Mouse (Mus musculus): Measurements from ENCODE around the gene Mef2d. TPM values are rescaled to one million over a fixed set of nuclear protein-coding genes. Genes with fewer than 3 reads are reported as not detected.

Gene Mef2d
- total RNA-seq, 1 experiment, result 10.4 TPM

DNA sequence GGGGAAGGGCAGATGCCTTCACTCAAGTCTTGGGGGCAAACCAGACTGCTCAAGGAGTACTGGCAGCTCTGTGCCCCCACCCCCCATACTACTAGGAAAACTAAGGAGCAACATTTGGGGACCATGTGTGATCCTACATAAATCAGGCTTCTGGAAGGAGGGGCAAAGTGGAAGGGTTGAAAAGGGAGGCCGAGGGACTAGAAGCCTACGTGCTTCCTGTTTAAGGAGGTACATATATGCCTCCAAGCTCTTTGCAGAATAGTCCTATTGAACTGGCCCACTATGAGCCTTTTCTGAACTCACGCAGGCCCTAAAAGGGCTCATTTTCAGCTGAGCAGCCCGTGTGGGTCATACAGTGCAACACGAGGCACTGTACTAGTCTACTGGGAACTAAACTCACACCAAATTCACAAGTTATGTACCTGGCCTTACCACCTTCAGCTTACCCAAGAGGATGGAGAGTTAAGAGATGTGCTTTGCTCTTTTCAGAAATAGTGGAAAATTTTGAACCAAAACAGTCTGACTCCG lies 1.2 kb upstream of the Mef2d start:
- in situ Hi-C loops (cut with MboI; ENCODE audit: low sequenced_read_pairs in 2 of 2, unreplicated experiment in 2 of 2), result no loop called here
- Histone ChIP-seq H3K4me1 (ENCODE audit: control insufficient read depth in 2 of 2, insufficient read depth in 2 of 2, low read length in 2 of 2, poor library complexity in 1 of 2) (peaks cover 16 to 33% of the 10 kb centered on the region in 2 experiments), H3K9ac (ENCODE audit: insufficient read depth, low read depth, low read length, poor library complexity, severe bottlenecking) (no peak overlapping the region), H3K36me3 (ENCODE audit: control insufficient read depth, insufficient read depth, low read length, poor library complexity, severe bottlenecking) (no peaks in the 10 kb centered on the region), H3K27ac (ENCODE audit: insufficient read depth, low read depth, low read length, poor library complexity, severe bottlenecking) (no peak overlapping the region), H3K4me3 (ENCODE audit: insufficient read depth in 1 of 2, low read depth in 1 of 2, low read length in 2 of 2, poor library complexity in 1 of 2, severe bottlenecking in 1 of 2) (0 out of 4 replicates have a peak overlapping the region, but pooled peaks of 1 of the 2 experiments have one; percentile 74), H3K9me3 (ENCODE audit: control insufficient read depth, insufficient read depth, low read depth, low read length) (no peaks in the 10 kb centered on the region)
- DNase-seq (ENCODE audit: low read depth, low spot score), result no peak
- TF ChIP-seq ZNF384 (IDR thresholded peaks at IDR 0.05; ENCODE audit: low read depth, low read length) (no peak), ZC3H11A (IDR thresholded peaks at IDR 0.05; ENCODE audit: borderline replicate concordance, low read depth, low read length) (no peak), CHD2 (IDR thresholded peaks at IDR 0.05; ENCODE audit: low read depth, low read length) (no peak), MAFK (IDR thresholded peaks at IDR 0.05; ENCODE audit: insufficient read depth, low read depth, low read length) (no peak), HCFC1 (IDR thresholded peaks at IDR 0.05; ENCODE audit: borderline replicate concordance, insufficient read depth, low read length) (no peak)

DNA sequence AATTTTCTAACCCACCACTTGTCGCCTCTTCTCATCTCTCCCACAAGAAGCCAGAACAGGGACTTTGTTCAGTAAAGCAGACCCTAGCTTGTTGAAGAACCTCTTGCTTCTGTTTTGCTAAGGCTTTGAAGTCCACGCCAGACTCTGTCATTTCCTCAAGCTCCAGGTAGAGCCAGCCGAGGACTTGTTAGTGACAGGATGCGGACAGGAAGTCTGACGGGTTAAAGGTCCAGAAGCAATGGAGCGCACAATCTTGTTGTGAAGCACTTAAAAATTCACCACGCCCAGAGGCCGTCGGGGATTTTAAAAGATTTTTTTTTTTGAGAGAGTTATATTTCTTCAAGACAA lies 759 bp upstream of the Mef2d start:
- Histone ChIP-seq H3K9me3 (ENCODE audit: control insufficient read depth, insufficient read depth, low read depth, low read length) (no peaks in the 10 kb centered on the region), H3K4me3 (ENCODE audit: insufficient read depth in 1 of 2, low read depth in 1 of 2, low read length in 2 of 2, poor library complexity in 1 of 2, severe bottlenecking in 1 of 2) (peak overlapping the region; percentile 67 to 74; a peak in 3 of 4 replicates), H3K4me1 (ENCODE audit: control insufficient read depth in 2 of 2, insufficient read depth in 2 of 2, low read length in 2 of 2, poor library complexity in 1 of 2) (peaks cover 13 to 36% of the 10 kb centered on the region in 2 experiments), H3K27ac (ENCODE audit: insufficient read depth, low read depth, low read length, poor library complexity, severe bottlenecking) (no peak overlapping the region), H3K36me3 (ENCODE audit: control insufficient read depth, insufficient read depth, low read length, poor library complexity, severe bottlenecking) (no peaks in the 10 kb centered on the region), H3K9ac (ENCODE audit: insufficient read depth, low read depth, low read length, poor library complexity, severe bottlenecking) (peak overlapping the region; percentile 22; the same call in 1 of the 2 replicates)
- TF ChIP-seq HCFC1 (IDR thresholded peaks at IDR 0.05; ENCODE audit: borderline replicate concordance, insufficient read depth, low read length) (no peak), ZNF384 (IDR thresholded peaks at IDR 0.05; ENCODE audit: low read depth, low read length) (no peak), MAFK (IDR thresholded peaks at IDR 0.05; ENCODE audit: insufficient read depth, low read depth, low read length) (no peak), CHD2 (IDR thresholded peaks at IDR 0.05; ENCODE audit: low read depth, low read length) (no peak), ZC3H11A (IDR thresholded peaks at IDR 0.05; ENCODE audit: borderline replicate concordance, low read depth, low read length) (no peak)
- in situ Hi-C loops (cut with MboI; ENCODE audit: low sequenced_read_pairs in 2 of 2, unreplicated experiment in 2 of 2), result no loop called here
- DNase-seq (ENCODE audit: low read depth, low spot score), result no peak

DNA sequence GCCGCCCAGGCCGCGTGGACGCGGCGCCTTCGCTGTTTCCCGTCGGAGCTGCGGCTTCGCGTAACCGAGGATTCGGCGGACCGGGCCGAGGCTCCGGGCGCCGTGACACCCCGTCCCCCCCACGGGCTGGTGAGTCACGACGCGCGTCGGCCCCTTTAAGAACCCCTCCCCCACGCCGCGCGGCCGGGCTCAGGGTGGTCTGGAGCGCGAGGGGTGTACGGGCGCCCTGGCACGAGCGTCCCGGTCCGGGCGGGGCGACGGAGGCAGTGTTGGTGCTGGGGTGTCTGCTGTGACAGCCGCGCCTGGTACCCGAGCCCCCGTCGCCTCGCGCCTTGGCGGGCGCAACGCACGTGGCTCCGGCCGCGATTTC lies 359 bp downstream of the Mef2d start:
- in situ Hi-C loops (cut with MboI; ENCODE audit: low sequenced_read_pairs in 2 of 2, unreplicated experiment in 2 of 2), result no loop called here
- no peaks in the 10 kb centered on the region for H3K9me3 ChIP-seq (ENCODE audit: control insufficient read depth, insufficient read depth, low read depth, low read length)
- no peak for DNase-seq (ENCODE audit: low read depth, low spot score)
- TF ChIP-seq HCFC1 (IDR thresholded peaks at IDR 0.05; ENCODE audit: borderline replicate concordance, insufficient read depth, low read length) (no peak), ZNF384 (IDR thresholded peaks at IDR 0.05; ENCODE audit: low read depth, low read length) (no peak), ZC3H11A (IDR thresholded peaks at IDR 0.05; ENCODE audit: borderline replicate concordance, low read depth, low read length) (no peak), MAFK (IDR thresholded peaks at IDR 0.05; ENCODE audit: insufficient read depth, low read depth, low read length) (no peak), CHD2 (IDR thresholded peaks at IDR 0.05; ENCODE audit: low read depth, low read length) (no peak)
- H3K36me3 ChIP-seq (ENCODE audit: control insufficient read depth, insufficient read depth, low read length, poor library complexity, severe bottlenecking), result no peaks in the 10 kb centered on the region
- peak overlapping the region; percentile 74 to 90 for H3K4me3 ChIP-seq (ENCODE audit: insufficient read depth in 1 of 2, low read depth in 1 of 2, low read length in 2 of 2, poor library complexity in 1 of 2, severe bottlenecking in 1 of 2)
- H3K9ac ChIP-seq (ENCODE audit: insufficient read depth, low read depth, low read length, poor library complexity, severe bottlenecking), result peak overlapping the region; percentile 82
- H3K4me1 ChIP-seq (ENCODE audit: control insufficient read depth in 2 of 2, insufficient read depth in 2 of 2, low read length in 2 of 2, poor library complexity in 1 of 2), result peaks cover 13 to 45% of the 10 kb centered on the region in 2 experiments
- H3K27ac ChIP-seq (ENCODE audit: insufficient read depth, low read depth, low read length, poor library complexity, severe bottlenecking), result 0 out of 2 replicates have a peak overlapping the region, but pooled peaks have one; percentile 41

DNA sequence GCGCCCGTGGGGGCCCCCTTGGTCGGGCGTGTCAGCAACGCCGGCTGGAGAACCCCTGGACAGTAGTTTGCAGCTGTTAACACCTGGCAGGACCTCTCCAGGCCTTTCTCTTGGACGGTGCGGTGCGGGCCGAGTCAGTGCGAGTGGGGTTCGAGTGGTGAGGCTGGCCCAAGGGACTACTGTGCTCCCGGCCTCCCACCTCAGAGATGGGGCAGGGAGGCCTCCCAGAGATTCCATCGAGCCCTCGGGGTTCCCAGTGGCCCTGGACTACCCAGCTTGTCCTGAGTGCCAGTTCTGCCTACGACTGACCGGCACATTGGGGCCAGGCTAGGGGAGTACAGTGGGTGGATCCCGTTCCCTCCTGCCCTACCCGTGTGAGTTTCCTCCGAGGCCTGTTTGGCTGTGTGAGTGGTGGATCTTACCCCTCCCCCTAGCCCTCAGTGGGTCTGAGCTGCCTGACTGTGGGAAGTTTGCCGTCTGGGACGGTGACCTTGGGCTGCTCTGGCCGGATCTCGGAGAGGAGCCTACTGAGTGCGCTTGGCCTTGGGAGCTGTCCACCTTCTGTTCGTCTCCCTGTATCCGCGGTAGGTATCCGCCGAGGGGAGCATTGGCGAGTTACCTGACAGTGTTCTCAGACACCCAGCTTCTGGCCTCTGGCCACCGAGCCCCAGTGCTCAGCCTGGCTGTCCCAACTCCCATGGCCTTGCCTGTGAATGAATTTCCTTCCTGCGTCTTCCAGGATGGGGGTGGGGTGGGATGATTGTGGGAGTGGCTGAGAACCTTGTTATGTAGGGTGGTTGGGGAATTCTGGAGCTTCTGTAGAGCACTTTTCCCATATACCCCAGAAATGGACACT lies 972 bp downstream of the Mef2d start:
- peak overlapping the region; percentile 82 for H3K9ac ChIP-seq (ENCODE audit: insufficient read depth, low read depth, low read length, poor library complexity, severe bottlenecking)
- H3K9me3 ChIP-seq (ENCODE audit: control insufficient read depth, insufficient read depth, low read depth, low read length), result no peaks in the 10 kb centered on the region
- no peak for DNase-seq (ENCODE audit: low read depth, low spot score)
- in situ Hi-C loops (cut with MboI; ENCODE audit: low sequenced_read_pairs in 2 of 2, unreplicated experiment in 2 of 2), result no loop called here
- no peak overlapping the region for H3K27ac ChIP-seq (ENCODE audit: insufficient read depth, low read depth, low read length, poor library complexity, severe bottlenecking)
- no peaks in the 10 kb centered on the region for H3K36me3 ChIP-seq (ENCODE audit: control insufficient read depth, insufficient read depth, low read length, poor library complexity, severe bottlenecking)
- peak overlapping the region; percentile 74 to 90 for H3K4me3 ChIP-seq (ENCODE audit: insufficient read depth in 1 of 2, low read depth in 1 of 2, low read length in 2 of 2, poor library complexity in 1 of 2, severe bottlenecking in 1 of 2)
- no peak for TF ChIP-seq ZC3H11A (IDR thresholded peaks at IDR 0.05; ENCODE audit: borderline replicate concordance, low read depth, low read length)
- no peak for TF ChIP-seq MAFK (IDR thresholded peaks at IDR 0.05; ENCODE audit: insufficient read depth, low read depth, low read length)
- no peak for TF ChIP-seq CHD2 (IDR thresholded peaks at IDR 0.05; ENCODE audit: low read depth, low read length)
- no peak for TF ChIP-seq HCFC1 (IDR thresholded peaks at IDR 0.05; ENCODE audit: borderline replicate concordance, insufficient read depth, low read length)
- TF ChIP-seq ZNF384 (IDR thresholded peaks at IDR 0.05; ENCODE audit: low read depth, low read length), result no peak
- peaks cover 16 to 50% of the 10 kb centered on the region in 2 experiments for H3K4me1 ChIP-seq (ENCODE audit: control insufficient read depth in 2 of 2, insufficient read depth in 2 of 2, low read length in 2 of 2, poor library complexity in 1 of 2)
